Mouse (Mus musculus) right cerebral cortex, postnatal 25 days (tissue): ENCODE measurements around the gene Smg6.
"Not testable (repeated sequence)": the region's sequence is repeated elsewhere in the genome, so short reads cannot be mapped to it uniquely, and the experiment has no call there.

Experiments used
- DNase-seq: peaks from one replicate; pipeline ENCODE4 v3.0.0; 2022

The Smg6 gene

DNA sequence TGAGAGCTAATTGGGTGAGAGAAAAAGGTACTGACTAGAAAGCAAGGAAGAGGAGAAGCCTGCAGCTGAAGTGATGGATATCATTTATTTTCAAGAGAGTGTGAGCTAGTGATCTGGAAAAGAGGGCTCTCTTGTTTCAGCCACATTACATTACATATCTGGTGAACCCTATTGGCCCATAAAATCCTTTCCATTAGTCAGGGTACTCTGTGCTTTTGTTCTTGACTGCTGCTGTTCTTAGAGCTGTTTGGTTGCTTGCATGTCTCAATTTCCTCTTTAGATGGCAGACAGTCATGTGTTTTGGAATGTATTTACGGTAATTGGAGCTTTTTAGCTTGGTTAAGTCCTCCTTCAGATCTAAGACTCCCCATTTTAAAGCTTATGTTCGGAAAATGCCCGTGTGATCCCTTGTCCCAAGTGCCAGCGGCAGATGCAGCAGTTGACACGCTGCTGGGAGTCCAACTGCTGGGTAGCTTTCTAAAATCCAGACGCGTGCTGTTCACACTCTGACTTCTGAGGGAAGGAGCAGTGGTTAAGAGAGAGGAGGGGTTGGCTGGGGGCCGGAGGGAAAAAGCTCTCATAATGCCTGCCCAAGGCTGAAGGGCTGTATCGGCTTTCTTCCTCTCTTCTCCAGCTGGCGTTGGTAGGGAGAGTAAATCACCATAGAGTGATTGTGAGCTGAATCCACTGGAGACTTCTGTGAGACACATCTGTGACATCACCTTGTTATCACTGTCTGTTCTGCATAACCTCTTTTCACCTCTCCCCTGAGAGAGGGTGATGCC lies 75.4 kb downstream of the Smg6 start:
- no peak for DNase-seq

DNA sequence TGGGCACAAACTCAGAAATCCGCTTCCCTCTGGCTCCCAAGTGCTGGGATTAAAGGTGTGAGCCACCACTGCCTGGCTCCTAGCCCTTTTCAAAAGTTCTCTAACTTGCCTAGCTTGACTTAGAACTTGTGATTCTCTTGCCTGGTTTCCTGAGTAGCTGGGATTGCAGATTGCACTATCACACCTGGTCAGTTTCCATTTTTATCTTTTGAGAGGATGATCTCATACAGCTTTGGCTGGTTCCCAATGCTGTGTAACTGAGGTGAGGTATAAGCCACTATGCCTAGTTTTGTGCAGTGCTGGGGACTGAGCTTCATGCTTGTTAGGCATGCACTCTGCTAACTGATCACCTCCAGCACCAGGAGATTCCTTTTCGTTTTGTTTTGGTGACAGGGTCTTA lies 82.6 kb downstream of the Smg6 start:
- DNase-seq = no peak

DNA sequence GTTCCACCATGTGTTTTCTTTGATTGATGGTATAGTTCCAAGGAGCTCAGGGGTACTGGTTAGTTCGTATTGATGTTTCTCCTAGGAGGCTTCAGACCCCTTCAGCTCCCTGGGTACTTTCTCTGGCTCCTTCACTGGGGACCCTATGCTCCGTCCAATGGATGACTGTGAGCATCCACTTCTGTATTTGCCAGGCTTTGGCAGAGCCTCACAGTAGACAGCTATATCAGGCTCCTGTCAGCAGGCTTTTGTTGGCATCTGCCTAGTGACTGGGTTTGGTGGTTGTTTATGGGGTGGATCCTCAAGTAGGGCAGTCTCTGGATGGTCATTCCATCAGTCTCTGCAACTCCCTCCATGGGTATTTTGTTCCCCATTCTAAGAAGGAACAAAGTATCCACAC lies 83.9 kb downstream of the Smg6 start:
- not testable (repeated sequence) for DNase-seq

DNA sequence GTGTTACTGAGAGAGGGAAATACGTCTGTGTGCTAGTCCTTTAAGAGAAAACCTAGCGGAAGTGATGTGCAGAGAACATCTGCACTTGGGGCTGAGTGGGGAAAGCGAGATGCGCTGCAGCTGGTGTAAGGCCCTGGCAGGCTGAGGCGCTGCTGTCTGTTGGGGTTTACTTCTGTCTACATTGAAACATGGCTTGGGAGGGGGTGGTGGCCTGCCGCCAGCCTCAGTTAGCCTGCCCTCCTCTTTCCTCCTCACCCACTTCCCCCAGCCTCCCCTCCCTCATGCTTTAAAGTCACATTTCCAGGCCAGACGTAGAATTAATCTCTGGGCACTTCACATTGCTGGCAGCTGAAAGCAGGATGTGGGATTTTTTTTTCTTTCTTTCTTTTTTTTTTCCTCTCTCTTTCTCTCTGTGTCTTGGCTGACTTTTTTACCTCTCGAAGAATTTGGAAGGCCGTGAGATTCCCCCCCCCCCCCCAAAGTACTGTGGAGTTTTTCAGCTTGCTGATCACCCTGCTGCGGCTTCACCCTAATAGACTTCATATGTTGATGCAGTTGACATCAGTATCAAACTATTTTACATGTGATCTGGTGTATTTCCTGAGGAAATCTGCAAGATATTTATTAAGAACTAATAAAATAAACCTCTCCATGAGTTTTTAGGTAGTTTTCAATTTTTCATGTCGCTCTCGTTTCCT lies 87.5 kb downstream of the Smg6 start:
- peak; percentile 47 for DNase-seq

DNA sequence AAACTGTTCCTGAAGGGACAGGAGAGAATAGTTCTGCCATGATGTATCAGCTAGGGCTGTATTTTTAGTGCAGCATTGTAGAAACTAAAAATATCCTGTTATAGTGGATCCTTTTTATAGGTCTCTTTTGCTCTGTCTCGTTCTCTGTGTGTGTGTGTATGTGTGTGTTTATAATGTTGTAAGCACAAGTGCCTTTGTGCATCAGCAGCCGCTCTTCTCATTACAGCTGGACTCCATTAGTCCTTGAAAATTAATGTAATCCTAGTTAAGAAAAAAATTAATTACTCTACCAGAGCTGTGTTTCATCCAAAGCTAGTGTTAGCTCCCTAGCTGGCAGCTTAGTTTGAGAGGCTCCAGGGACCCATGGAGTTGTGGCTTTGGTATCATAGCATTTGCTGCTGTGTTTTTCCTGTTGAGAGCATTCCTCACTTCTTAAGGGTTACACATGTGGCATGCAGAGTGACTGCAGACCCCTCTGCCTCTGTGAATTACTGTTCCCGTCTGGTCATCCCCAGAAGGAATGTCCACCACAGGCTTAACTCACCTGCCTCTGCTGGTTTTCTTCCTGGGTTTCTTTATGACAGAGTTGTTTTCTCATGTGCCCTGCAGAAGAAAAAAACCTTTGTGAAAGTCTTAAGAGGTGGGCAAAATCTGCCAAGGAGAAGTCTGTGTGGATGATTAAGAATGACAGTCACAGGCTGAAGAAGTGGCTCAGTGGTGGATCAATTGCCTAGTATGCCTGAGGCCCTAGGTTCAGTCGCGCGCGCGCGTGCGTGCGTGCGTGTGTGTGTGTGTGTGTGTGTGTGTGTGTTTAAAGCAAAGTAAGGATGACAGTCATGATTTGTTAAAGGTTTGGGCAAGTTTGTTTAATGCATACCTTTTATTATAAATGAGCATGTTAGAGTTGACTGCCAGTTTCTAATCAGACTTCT lies 88.4 kb downstream of the Smg6 start:
- DNase-seq = no peak

DNA sequence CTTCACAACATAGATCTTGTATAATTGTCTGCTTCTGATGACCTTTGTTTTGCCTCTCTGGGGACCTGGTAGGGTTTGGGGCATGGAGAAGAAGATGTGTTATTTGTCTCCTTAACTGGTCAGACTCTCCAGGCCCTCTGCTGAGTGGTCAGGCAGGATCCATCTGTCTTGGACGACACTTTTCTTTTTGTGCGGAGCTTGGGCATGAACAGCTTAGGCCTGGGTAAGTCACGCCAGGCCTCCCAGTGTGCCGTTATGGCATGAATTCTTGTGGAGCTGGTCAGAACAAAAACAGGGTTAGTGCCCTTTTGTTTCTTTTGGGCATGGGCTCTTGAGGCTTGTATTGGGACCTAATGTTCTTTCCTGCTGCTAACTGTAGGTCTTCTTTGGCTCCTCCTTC lies 89.2 kb downstream of the Smg6 start:
- DNase-seq = no peak

DNA sequence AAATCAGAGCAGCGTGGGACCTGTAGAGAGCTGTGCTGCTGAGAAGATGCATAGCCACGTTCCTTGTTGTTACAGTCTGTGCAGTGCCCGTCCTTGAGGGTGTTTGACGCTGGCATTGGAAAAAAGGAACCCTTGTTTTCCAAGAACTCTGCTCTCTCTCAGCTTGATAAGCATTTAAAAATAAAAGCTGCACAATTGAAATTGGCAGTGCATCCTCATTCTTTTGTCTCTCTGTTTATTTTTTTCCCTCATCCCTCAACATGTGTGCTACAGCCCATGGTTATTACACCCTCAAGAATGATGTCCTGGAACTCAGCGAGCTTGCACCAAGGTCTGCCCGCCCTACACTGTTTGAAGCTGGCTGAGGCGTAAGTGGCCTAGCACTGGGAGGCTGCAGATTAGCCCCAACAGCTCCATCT lies 89.8 kb downstream of the Smg6 start:
- DNase-seq = no peak

DNA sequence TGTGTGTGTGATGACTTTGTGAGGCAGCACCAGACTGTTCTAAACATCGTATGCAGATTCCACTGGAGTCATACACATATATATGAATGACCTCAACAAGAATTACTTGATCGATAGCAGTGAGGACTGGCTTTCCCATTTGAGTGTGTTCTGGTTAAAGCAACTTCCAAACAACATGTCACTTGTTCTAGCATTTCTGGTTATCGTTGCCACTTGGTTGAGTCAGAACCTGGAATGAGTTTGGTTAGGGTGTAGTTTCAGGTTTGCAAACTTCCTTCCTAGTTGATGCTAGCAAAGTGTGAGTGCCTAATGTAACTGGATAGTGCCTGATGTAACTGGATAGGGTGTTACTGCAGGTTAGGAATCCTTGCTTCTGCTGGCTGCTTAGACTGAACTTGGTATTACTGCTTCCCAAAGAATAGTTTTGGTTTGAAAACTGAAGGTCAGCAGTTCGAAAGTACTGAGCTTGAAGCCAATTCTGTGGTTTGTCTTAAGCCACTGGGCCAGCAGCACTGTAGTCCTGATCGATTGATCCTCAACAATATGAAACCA lies 90.8 kb downstream of the Smg6 start:
- DNase-seq = no peak

DNA sequence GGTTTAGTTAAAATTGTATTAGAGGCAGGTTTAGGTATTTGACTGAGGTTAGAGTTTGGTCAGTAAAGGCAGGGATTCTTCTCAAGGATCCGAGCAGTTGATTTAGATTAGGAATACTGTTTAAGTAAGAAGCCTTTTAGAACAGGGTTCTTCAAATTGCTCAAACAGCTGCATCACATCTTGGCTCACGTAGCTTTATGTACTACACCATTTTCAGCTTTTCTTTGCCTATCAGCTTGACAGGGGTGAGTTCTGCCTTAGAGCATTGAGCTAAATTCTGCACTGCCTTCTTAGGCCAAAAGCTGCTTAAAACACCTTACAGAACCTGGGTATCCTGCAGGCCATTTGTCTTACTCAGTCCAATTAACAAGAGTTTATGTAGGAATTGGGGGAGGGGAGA lies 92.2 kb downstream of the Smg6 start:
- DNase-seq = no peak

DNA sequence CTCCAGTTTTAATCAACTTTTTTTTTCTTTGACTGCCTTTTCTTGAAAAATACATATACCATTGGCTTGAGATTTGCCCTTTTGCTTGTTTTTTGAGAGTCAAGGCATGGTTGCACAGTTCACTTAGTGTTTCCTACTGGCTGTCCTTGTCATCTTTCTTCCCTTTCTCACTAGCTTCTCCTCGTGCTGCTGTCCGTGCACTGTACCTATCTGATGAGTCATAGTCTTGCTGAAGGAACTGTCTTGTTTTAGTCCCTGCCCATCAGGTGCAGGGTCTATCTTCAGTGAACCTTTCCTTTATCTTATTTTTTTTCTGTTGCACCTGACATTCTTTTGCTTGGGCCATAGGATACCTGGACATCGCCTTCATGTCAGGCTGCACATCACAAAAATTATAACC lies 101.4 kb downstream of the Smg6 start:
- no peak for DNase-seq

DNA sequence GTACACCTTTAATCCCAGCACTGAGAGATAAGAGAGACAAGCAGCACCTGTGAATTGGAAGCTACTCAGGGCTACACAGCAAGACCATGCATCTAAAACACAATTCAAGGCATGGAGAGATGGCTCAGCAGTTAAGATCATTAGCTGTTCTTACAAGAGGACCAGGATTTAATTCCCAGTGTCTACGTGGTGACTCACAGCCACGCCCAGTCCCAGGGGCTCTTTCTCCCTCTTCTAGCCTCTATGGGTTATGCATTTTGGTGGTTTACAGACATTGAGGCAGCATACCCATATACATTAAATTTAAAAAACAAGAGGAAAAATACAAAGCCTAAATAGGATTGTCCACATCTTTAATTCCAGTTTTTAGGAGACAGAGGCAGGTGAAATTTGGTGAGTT lies 102.0 kb downstream of the Smg6 start:
- no peak for DNase-seq

DNA sequence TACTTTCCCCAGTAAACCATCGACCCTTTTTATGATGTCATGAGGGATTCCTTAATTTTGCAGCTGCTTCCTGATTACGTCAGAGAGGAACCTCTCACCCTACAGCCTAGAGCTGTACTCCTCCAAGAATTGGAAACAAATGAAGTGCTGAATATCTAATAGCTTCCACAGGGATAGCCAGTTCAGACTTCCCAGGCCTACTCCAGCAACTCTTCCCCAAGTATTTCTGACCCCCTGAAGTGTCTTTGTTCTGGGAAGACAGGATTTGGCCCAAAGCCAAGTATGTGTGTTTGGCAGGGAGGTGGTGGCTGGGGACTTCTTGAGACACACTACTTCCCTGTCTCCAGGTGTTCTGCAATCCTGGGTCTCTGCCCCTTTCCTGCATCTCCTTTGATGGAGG lies 105.6 kb downstream of the Smg6 start:
- no peak for DNase-seq

DNA sequence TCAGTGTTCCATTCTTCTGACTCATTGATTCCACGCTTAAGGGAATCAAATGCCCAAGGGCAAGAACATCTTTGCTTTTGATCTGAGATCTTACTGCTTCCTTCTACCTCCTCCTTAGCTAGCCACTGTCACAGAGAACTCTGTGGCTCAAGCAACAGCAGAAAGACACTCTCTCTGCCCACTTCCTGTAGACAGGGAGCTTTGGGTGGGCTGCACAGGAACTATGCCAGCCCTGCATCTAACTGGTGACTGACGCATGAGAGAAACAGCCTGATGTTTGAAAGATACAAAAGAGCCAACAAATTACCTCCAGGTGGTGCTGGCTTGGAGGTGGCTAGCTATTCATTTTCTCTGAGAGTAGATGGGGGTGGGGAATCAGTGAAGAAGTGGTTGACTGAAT lies 107.3 kb downstream of the Smg6 start:
- no peak for DNase-seq

DNA sequence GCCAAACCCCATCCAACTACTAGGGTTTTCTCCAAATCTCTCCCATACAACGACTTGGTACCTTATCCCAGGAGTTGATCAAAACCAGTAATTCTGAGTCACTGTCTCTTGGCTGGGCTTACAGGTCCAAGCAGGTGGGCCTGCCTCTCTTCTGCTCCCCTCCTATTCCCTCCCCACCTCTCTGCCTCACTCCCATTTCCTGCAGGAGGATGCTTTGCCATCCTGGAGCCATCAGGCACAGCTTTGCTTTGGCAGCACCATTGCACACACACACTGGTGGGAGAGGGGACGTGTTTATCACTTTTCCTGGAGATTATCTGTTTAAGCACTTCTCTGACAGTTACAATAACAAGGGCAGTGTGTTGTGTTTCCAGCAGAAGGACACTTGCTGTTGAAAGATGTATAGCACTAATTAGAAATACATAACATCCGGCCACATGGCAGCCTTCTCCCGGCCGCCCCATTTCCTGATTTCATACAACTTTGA lies 108.0 kb downstream of the Smg6 start:
- no peak for DNase-seq

DNA sequence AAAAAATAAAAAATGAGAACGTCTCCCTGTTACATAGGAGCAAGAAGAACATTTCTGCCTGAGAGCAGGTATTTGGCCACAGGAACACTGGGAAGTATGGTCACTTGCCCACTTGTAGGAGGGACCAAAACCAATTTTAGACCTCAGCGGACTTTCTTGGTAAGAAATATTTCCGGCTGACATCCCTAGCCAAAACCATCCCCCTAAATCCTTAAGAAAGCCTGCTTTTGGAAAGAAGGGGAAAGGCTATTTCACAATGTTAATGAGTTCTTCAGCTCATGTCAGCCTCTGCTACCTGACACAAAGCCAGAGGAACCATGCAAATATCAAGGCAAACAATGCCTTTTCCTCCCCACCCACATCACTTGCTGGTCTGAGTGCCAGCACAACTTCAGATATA lies 108.5 kb downstream of the Smg6 start:
- DNase-seq = no peak

DNA sequence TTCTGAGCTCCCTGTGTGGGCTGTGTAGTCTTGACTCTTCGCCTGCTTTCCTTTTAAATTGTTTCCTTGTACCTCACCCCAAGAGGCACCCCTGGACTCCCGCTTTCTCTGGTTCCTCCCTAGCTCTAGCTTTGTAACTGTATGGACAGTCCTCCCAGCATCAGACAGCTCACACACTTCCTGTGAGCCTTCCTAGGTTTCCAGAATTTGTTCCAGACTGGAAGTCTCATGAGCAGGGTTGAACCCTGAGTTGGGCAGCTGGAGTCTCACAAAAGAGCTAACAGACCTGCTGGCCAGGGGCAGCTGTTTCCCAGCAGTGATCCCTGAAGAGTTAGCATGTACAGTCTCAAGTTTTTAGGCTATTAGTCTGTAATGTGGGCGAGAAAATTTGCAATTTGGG lies 118.7 kb downstream of the Smg6 start:
- no peak for DNase-seq

DNA sequence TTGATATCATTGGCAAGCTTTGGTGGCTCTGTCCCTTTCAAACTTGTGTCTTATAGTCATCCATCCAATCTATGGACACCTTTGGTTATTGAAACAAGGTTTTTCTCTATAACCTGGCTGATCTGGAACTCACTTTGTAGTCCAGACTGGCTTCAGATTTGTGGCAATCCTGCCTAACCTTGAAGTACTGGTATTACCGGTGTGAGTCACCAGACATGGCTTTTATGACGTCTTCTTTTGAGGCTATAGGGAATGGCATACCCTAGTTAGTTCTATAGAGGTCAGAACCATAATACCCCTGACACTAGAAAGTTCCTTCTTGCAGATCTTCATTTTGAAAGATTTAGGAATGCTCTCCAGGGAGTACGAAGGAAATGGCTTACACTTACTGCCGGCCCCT lies 120.2 kb downstream of the Smg6 start:
- no peak for DNase-seq

DNA sequence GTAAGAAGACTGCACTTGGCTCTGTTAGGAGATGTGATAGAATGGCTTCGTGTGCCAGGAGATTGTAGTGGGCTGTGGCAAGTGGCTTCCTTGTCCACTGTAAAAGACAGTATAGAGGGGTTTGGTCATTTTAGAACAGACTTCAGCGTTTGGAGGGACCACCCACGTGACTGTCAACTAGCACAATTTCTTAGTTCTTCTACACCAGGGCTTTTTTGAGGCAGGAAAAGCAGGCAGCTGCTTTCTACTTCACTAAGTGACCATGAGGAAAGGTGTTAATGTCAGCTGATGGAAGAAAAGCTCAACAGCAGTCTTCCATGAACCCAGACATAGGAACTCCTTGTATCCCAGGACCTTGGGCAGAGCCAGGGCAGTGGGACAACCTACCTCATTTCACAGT lies 121.0 kb downstream of the Smg6 start:
- no peak for DNase-seq

DNA sequence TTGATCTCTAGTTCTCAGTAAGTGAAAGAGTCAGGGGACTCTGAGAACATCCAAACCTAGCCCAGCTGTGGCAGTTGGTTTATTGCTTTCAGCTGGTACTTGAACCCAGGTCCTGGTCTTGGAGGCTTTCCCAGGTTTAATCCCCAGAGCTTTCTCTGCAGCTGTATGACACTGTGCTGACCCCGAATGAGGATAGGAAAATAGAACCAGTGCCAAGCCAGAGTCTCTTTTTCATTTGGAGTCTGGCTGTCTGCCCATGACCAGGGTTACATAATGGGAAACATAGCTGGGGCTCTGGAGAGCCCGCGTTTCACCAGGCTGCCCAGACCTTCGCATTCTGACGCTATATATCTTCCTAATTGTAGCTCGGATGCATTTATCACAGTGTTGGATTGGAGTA lies 121.4 kb downstream of the Smg6 start:
- no peak for DNase-seq

DNA sequence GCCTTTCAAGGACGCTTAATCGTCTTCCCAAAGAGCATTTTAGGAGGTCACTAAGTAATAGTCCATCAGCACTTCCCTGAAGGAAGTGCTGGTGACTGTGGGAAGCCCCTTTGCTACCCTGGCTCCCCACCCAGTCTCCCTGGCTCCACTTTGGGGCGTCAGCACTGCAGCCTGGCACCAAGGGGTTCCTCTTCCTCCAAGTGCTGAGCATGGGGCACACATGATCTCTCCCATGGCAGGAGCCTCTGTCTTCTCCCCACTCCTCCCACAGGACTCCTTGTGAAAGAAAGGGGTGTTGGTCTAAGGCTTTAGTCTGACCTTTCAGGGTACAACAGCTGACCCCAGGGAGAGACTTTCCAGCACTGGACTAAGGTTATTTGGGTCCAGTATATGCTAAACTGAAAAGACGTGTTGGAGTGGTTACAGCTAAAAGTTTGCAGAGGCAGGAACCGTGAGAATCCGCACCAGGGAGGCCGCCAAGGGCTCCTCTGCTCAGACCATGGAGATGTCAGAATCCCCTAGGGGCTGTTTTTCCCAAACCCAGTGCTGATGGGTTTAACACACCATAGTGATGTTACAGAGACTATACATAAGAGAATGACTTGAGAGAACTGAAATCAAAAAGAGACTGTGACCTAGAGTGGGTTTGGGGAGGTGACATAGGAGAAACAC lies 122.2 kb downstream of the Smg6 start:
- no peak for DNase-seq

DNA sequence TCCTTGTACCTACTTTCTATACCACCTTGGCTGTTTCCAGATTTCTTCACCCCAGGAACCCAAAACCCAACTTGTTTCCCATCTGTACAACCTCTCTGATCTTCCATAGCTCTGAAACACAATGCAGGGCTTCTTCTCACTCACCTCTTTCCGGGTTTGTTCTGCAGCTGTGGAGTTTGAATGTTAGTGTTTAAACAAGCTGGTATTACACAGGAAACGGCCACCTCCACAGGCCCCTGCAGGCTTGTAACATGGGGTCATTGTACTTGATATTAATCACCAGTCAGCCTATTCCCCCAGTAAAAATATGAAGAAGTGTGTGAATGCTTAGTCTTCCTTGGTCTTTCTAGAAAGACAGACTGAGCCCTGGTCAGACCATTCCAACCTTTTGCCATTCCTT lies 123.5 kb downstream of the Smg6 start:
- no peak for DNase-seq

DNA sequence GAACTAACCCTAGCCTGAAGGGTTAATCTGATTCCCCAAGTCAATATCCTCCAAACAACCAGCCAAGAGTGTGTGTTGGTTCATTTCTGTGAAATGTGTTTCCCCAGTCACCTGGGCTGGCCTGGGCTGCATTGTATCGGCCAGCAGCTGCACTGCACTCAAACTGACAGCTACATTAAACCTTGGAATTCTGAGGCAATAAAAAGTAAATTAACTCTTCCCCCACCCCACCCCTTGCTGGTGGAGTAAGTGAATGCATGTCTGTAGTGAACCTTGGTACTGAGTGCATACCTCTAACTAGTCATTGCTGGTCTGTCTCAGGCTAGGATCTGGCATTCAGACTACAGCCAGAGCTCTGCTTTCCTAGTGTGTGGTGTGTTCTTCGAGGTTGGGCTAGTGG lies 124.2 kb downstream of the Smg6 start:
- no peak for DNase-seq

DNA sequence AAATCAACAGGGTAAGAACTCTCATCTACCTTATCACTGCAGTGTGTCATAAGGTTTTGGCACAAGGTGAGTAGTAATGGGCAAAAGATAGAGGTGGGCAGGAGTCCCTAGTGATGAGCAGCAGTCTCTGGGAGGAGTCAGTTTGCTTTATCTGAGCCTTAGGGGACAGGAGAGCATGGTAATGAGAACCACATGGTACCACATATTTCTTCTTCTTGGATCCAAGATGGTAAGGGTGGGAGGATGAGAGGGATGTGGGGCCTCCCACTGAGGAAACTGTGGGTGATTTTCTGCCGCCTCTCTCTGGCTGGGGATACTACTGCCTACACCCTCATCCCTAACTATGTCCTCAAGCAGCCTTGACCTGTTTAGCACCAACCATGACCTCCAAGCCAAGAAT lies 125.6 kb downstream of the Smg6 start:
- DNase-seq = no peak
